Comparison of ENCODE assay signal across 8 mouse cellular contexts in the genomic region with DNA sequence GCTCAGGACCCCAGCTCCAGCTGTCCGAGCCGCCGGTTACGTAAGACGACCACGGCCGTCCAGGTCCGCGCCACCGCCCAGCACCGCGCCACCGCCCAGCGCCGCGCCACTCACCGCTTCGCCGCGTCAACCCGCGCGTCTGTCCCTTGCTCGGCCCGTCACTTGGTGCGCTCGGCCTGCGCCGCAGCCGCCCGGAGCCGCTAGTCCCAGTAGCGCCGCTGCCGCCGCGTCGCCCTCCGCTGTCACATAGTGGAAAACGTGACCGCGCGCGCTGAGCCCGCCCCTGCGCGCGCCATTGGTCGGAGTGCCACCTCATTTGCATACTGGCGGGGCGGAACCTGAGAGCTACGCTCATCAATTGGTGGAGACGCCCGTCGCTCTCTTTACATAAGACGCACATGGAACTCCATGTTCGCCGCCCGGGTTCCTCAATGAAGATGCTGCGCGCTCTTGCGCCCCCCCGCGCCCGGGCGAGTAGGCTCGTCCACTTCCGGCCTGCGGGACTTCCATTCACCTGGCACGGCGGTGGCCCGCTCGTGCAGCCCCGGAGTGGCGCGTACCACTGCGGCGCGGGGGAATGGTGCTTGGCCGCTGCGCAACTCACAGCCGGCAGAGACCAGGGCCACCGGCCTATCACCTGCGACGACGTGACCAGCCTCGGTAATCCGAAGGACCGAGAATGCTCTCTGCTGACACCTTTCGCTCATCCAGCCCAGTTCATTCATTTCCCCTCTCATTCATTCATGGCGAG. TPM values are rescaled to one million over a fixed set of nuclear protein-coding genes. Genes with fewer than 3 reads are reported as not detected.
DNase-seq lines count a peak whose midpoint lies in the region; ATAC-seq and TF ChIP-seq lines count a peak whose summit lies in the region.

TSS of gene Per2 (minus strand) at position 266 of the 751 bp plus-strand sequence.

- TF ChIP-seq POLR2A in liver, adult 2 months (IDR thresholded peaks at IDR 0.05; ENCODE audit: extremely low read depth, insufficient read depth, low read length), result peak; percentile 46; the same call in 1 of the 2 replicates

- H3K27ac ChIP-seq in heart, embryonic 12.5 days (ENCODE audit: poor library complexity, severe bottlenecking), result peak within 1 kb of the TSS; percentile 57
- peak within 1 kb of the TSS; percentile 36; the same call in 1 of the 2 replicates for H3K27ac ChIP-seq in kidney, embryonic 16.5 days (ENCODE audit: low read length)
- H3K27ac ChIP-seq in liver, adult 2 months (replicated peaks; ENCODE audit: insufficient read depth, low read depth, low read length), result peak within 1 kb of the TSS; percentile 89

- peak within 1 kb of the TSS; percentile 79 for H3K9ac ChIP-seq in heart, embryonic 12.5 days
- peak within 1 kb of the TSS; percentile 77 for H3K9ac ChIP-seq in kidney, embryonic 16.5 days (replicated peaks; ENCODE audit: low read length)
- peak within 1 kb of the TSS; percentile 98 for H3K9ac ChIP-seq in liver, adult 2 months (ENCODE audit: low read depth, low read length)

- H3K4me2 ChIP-seq in heart, embryonic 12.5 days, result peak within 1 kb of the TSS; percentile 90
- peak within 1 kb of the TSS; percentile 85 for H3K4me2 ChIP-seq in kidney, embryonic 16.5 days (replicated peaks; ENCODE audit: low read depth, low read length)

- TF ChIP-seq CTCF in liver, adult 2 months (IDR thresholded peaks at IDR 0.05; ENCODE audit: low read depth, low read length), result peak; percentile 68

- H3K79me2 ChIP-seq in liver, adult 2 months (ENCODE audit: control insufficient read depth, insufficient read depth, low read length), result peaks cover 15% of the 10 kb centered on the region; the same call in 1 of the 2 replicates

- H3K4me3 ChIP-seq in erythroblast, embryonic 14.5 days (replicated peaks), result peak within 1 kb of the TSS; percentile 73
- peak within 1 kb of the TSS; percentile 75 for H3K4me3 ChIP-seq in heart, embryonic 12.5 days
- H3K4me3 ChIP-seq in kidney, embryonic 16.5 days (ENCODE audit: low read length), result peak within 1 kb of the TSS; percentile 82
- H3K4me3 ChIP-seq in liver, adult 2 months (ENCODE audit: insufficient read depth, low read depth, low read length), result peak within 1 kb of the TSS; percentile 75

- H3K4me1 ChIP-seq in erythroblast, embryonic 14.5 days (ENCODE audit: control insufficient read depth), result peaks cover 46% of the 10 kb centered on the region
- peaks cover 56% of the 10 kb centered on the region for H3K4me1 ChIP-seq in heart, embryonic 12.5 days (replicated peaks)
- peaks cover 50% of the 10 kb centered on the region for H3K4me1 ChIP-seq in kidney, embryonic 16.5 days (ENCODE audit: insufficient read depth, low read length)
- H3K4me1 ChIP-seq in liver, adult 2 months (ENCODE audit: control insufficient read depth, insufficient read depth, low read length), result peaks cover 43% of the 10 kb centered on the region

- no peaks in the 10 kb centered on the region for H3K9me3 ChIP-seq in erythroblast, embryonic 14.5 days (ENCODE audit: control insufficient read depth, low read length)
- H3K9me3 ChIP-seq in heart, embryonic 12.5 days (replicated peaks), result no peaks in the 10 kb centered on the region
- no peaks in the 10 kb centered on the region for H3K9me3 ChIP-seq in kidney, embryonic 16.5 days (ENCODE audit: low read length)

- no peaks in the 10 kb centered on the region for H3K36me3 ChIP-seq in erythroblast, embryonic 14.5 days (ENCODE audit: control insufficient read depth)
- H3K36me3 ChIP-seq in heart, embryonic 12.5 days, result no peaks in the 10 kb centered on the region
- H3K36me3 ChIP-seq in kidney, embryonic 16.5 days (ENCODE audit: insufficient read depth, low read length), result no peaks in the 10 kb centered on the region
- no peaks in the 10 kb centered on the region for H3K36me3 ChIP-seq in liver, adult 2 months (ENCODE audit: control insufficient read depth, insufficient read depth, low read length)

- peak; percentile 97 for ATAC-seq in heart, embryonic 12.5 days (ENCODE audit: insufficient number of reproducible peaks, low FRiP score)
- peak; percentile 94 for ATAC-seq in kidney, embryonic 16.5 days (ENCODE audit: low FRiP score, low TSS enrichment)
- peak; percentile 93 for ATAC-seq in monocyte, adult 5-6 weeks (replicated peaks; ENCODE audit: insufficient number of reproducible peaks, low FRiP score, low TSS enrichment, poor library complexity, severe bottlenecking)

- WGBS in heart, embryonic 12.5 days, result under 1% methylated on average over 91 of the region's 91 CpGs
- under 1% methylated on average over 88 of the region's 91 CpGs for WGBS in kidney, embryonic 16.5 days
- under 1% methylated on average over 91 of the region's 91 CpGs for WGBS in liver, adult 2 months

- H3K27me3 ChIP-seq in erythroblast, embryonic 14.5 days (ENCODE audit: control insufficient read depth), result peaks cover 9% of the 10 kb centered on the region
- H3K27me3 ChIP-seq in heart, embryonic 12.5 days (replicated peaks), result no peaks in the 10 kb centered on the region
- H3K27me3 ChIP-seq in kidney, embryonic 16.5 days (ENCODE audit: insufficient read depth, low read length), result no peaks in the 10 kb centered on the region
- H3K27me3 ChIP-seq in liver, adult 2 months (ENCODE audit: control insufficient read depth, insufficient read depth, low read length), result no peaks in the 10 kb centered on the region

- peak; percentile 100 for DNase-seq in CD4-positive, CD25-positive, alpha-beta regulatory T cell, adult 2 months (ENCODE audit: low read depth, low spot score)
- peak; percentile 98 for DNase-seq in brain, embryonic 18.5 days (ENCODE audit: low read depth, low spot score)
- DNase-seq in liver, adult 2 months (ENCODE audit: extremely low read depth, low read depth, low spot score), result peak; percentile 94
- peak; percentile 98 to 99 for DNase-seq in spleen, postnatal 36 days (ENCODE audit: low spot score in 2 of 2)

RNA-seq across cellular contexts. Expression of gene Per2, which starts in this region (rescaled TPM):
- 0.04 and 0.05 TPM in 2 replicates for polyA plus RNA-seq in erythroblast, embryonic 14.5 days (2012)
- 3.6 and 4.0 TPM in 2 replicates for polyA plus RNA-seq in heart, embryonic 12.5 days (2016; fragmentation: Nextera tagmentation; extraction: Ambion mirVana)
- 4.2 and 4.6 TPM in 2 replicates for polyA plus RNA-seq in kidney, embryonic 16.5 days (2015; fragmentation: Nextera tagmentation; extraction: Ambion mirVana)
- 5.7 and 7.7 TPM in 2 replicates for total RNA-seq in liver, adult 2 months (2014; rRNA removed)
- polyA plus RNA-seq in liver, adult 2 months (2012; rRNA removed), result 3.9 and 4.9 TPM in 2 replicates
- 2.8 to 12.0 TPM (median 3.1 TPM) in 3 replicates for total RNA-seq in monocyte, adult 5-6 weeks (2017)

Comparison
In these comparisons a context has a peak if more than half of its experiments do, and no peak if none do; other contexts are left out.
1. Peak in every context shown above with its lines: DNase-seq, ATAC-seq, H3K4me3 ChIP-seq and H3K27ac ChIP-seq.
2. H3K27ac ChIP-seq: peak in every context shown above with its lines; median percentile 89 in liver, adult 2 months; 57 in heart, embryonic 12.5 days; 36 in kidney, embryonic 16.5 days.